Mouse (Mus musculus) MEL (cell line): ENCODE data around the gene Dgcr2.

Experiments
- CTCF ChIP-seq, 3 experiments: IDR thresholded peaks in 2 of 3; conservative IDR thresholded peaks in 1 of 3; 2 replicates each; pipeline ENCODE4 v1.5.1; 2011 to 2012; ENCODE audit warnings: low read length in 3 of 3, low read depth in 2 of 3, mild to moderate bottlenecking in 2 of 3, improper control_type of control experiment in 1 of 3, inconsistent platforms in 1 of 3, mixed read lengths in 1 of 3, moderate library complexity in 1 of 3; ENCODE audit not compliant: control insufficient read depth in 1 of 3, insufficient read depth in 1 of 3, poor library complexity in 1 of 3, severe bottlenecking in 1 of 3
- E2F4 ChIP-seq: IDR thresholded peaks from 2 replicates; pipeline ENCODE4 v1.6.1; 2011; ENCODE audit warnings: low read depth, low read length, improper control_type of control experiment, borderline replicate concordance
- EP300 ChIP-seq, 2 experiments: IDR thresholded peaks; 2 replicates each; pipeline ENCODE4 v1.6.1; 2011; ENCODE audit warnings: improper control_type of control experiment in 2 of 2, low read length in 2 of 2, low read depth in 1 of 2, mild to moderate bottlenecking in 1 of 2
- MAFK ChIP-seq: IDR thresholded peaks from 2 replicates; pipeline ENCODE4 v1.6.1; 2011; ENCODE audit warnings: low read depth, mild to moderate bottlenecking, low read length, improper control_type of control experiment, borderline replicate concordance
- NELFE ChIP-seq: IDR thresholded peaks from 2 replicates; pipeline ENCODE4 v1.6.1; 2011; ENCODE audit warnings: low read depth, low read length, improper control_type of control experiment
- NRF1 ChIP-seq: IDR thresholded peaks from 2 replicates; pipeline ENCODE4 v1.6.1; 2014; ENCODE audit warnings: low read depth, mild to moderate bottlenecking, inconsistent platforms, low read length, improper control_type of control experiment, moderate library complexity; ENCODE audit not compliant: poor library complexity, insufficient read depth, severe bottlenecking
- POLR2A ChIP-seq, 2 experiments: IDR thresholded peaks; 2 replicates each; pipeline ENCODE4 v1.6.1; 2011 to 2012; ENCODE audit warnings: low read length in 2 of 2, mild to moderate bottlenecking in 2 of 2, control low read depth in 1 of 2, improper control_type of control experiment in 1 of 2, low read depth in 1 of 2, moderate library complexity in 1 of 2; ENCODE audit not compliant: control insufficient read depth in 1 of 2, insufficient read depth in 1 of 2, poor library complexity in 1 of 2
- TCF12 ChIP-seq: IDR thresholded peaks from 2 replicates; pipeline ENCODE4 v1.6.1; 2014; ENCODE audit warnings: low read depth, mild to moderate bottlenecking, inconsistent platforms, low read length, improper control_type of control experiment, moderate library complexity
- ZNF384 ChIP-seq: IDR thresholded peaks from 2 replicates; pipeline ENCODE4 v1.6.1; 2012; ENCODE audit warnings: low read depth, mild to moderate bottlenecking, inconsistent platforms, low read length, improper control_type of control experiment

GRCm38 (mm10) chr16:17849486-17849885 lies 48.9 kb downstream of the Dgcr2 start:
- TF ChIP-seq MAFK (no peak), NRF1 (no peak), POLR2A (IDR thresholded peaks at IDR 0.05; ENCODE audit: control insufficient read depth in 1 of 2, insufficient read depth in 1 of 2, low read depth in 1 of 2, low read length in 2 of 2, poor library complexity in 1 of 2) (no peak), EP300 (IDR thresholded peaks at IDR 0.05; ENCODE audit: low read depth in 1 of 2, low read length in 2 of 2) (no peak), CTCF (IDR thresholded peaks at IDR 0.05 in 2 of 3, conservative IDR thresholded peaks at IDR 0.05 in 1 of 3; ENCODE audit: control insufficient read depth in 1 of 3, insufficient read depth in 1 of 3, low read depth in 2 of 3, low read length in 3 of 3, poor library complexity in 1 of 3, severe bottlenecking in 1 of 3) (no peak), E2F4 (no peak), NELFE (no peak), ZNF384 (no peak), TCF12 (no peak)
